Mouse (Mus musculus) brain, embryonic 18.5 days (tissue): ENCODE measurements at regions not wholly inside any gene's neighbourhood (a gene's known extent, or its start where the extent isn't known, plus 50 kb on each side); places are given as distances from the start of the nearest gene placed in this dataset.

Experiments
- DNase-seq: peaks from one replicate; pipeline ENCODE4 v3.0.0-alpha.2; 2012; ENCODE audit warnings: low read depth, low spot score

DNA sequence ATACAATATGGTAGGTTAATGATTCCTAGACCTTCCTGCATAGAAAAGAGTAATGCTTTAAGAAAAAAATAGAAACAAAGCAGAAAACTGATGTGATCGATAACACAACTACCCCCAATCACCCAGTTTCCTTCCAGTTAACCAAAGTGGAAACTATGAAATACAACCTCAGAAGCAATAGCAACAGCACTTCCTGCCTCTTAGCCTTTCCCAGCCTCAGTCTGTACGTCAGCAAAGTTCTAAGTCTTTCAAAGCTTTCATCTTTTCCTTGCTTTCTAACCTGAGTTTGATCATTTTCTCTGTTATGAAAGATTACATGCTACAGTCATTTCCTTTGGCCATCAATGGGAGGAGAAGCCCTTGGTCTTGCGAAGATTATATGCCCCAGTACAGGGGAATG is 355.9 kb upstream of the Cblb start:
- DNase-seq, result no peak

- DNase-seq, result no peak
Measured at GRCm38 (mm10) chr16:51675988-51676387, 355.0 kb upstream of the Cblb start.

DNA sequence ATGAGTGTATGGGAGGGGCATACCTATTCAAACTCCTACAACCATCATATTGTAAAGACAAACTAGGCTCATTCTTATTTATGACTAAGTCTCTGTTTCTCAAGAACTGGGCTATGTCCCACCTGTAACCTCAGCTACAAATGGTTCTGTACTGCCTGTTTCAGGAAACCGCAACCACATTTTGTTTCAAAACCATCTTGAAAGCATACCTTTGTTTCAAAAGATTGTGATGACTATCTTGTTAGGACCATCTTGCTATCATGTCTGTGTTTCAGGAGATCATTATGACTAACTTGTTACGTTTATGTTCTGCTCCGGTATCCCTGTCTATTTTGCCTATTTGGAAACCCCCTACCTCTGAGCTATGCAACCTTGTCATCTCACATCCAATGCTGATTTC is 340.2 kb upstream of the Cblb start:
- DNase-seq, result no peak

GRCm38 (mm10) chr16:51705026-51705425 is 326.0 kb upstream of the Cblb start:
- DNase-seq, result no peak

DNA sequence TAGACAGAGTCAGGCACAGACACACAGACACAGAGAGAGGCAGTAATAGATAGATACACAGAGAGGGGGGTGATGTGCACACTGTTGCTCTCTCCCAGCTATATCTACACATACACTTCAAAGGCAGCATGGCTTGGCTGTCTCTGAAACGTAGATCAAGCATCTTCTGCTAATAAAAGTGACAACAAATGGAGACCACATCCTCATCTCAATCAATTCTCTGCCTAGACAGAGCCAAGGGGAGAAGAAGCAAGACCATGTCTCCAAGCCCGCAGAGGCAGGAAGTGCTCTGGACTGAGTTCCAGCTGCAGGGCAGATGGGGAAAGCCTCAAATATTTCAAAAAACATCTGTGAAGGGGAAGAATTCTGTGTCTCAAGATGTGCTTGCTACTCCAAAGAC is 312.3 kb upstream of the Cblb start:
- no peak for DNase-seq

GRCm38 (mm10) chr16:51719637-51720036 is 311.4 kb upstream of the Cblb start:
- no peak for DNase-seq

GRCm38 (mm10) chr16:51722682-51723081 is 308.3 kb upstream of the Cblb start:
- DNase-seq, result no peak

DNA sequence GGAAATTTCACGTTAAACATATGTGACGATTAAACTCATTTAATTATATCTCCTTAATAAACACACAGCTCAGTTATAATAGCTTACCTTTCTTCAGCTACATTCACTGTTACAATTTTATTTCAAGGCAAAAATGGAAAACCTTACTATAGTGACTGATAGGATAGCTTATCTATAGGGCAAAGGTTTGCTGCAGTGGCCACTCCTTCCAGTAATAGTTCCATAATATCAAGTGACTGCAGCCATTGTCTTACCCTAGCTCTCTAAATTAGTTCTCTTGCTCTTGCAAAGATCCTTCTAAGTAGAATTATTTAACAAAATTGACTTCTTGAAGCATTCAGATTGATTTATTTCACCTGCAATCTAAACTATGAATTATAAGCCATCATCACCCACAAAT is 289.1 kb upstream of the Cblb start:
- no peak for DNase-seq

DNA sequence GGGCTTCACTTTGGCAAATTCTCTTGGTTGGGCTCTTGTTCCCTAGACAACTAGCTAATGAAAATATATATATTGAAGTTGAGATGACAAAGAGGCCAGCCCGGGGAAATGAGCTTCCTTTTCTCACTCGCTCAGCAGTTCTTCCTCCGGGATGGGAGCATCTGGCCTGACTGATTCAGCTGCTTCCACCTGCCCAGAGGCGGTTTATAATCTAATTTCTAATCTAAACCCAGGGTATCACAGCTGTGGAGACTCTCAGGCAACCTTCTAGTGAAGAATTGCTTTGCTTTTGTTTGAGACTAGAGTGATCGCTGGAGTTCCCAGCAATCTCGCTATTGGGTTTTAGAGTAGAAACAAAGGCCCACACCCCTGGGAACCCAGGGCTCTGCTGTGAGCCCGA is 279.1 kb upstream of the Cblb start:
- DNase-seq, result no peak

GRCm38 (mm10) chr16:51758361-51759227 is 272.4 kb upstream of the Cblb start:
- peak; percentile 26 for DNase-seq

- DNase-seq, result peak; percentile 50
Measured at GRCm38 (mm10) chr16:51759228-51759647, 271.8 kb upstream of the Cblb start.

DNA sequence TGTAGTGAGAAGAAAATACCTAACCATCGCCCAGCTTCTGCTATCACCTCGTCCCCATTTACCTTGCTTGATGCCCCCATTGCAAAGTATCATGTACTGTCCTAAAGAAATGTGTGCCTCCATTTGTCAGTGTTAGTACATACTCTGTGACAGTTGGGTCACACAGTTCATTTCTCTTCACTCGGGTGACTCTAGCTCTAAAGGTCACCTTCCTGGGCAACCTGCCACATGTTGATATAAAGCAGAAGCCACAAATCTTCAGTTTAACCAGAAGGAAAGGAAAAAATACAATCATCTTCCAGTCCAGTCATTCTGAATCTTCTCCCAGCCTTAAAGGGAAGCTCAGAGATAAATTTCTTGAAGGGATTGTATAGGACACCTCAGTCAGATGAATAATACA is 263.5 kb upstream of the Cblb start:
- DNase-seq, result no peak

DNA sequence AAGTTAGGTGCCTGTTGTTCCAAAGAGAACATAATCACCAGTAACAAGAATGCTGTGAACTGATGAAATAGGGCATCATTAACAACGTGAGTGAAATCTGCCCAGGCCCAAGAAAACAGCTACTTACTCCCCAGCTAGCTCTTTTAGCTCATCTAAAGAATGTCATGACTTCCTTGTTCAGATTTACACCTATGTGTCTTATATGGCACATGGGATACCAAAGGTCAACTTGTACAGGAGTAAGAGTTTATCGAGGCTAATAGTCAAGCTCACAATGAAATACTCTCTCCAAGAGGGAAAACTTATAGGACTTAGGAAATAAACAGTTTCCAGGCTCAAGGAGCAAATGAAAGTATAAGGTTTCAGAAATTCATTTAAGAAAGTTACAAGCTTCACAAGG is 252.1 kb upstream of the Cblb start:
- no peak for DNase-seq

GRCm38 (mm10) chr16:51795003-51795402 is 236.0 kb upstream of the Cblb start:
- peak; percentile 12 for DNase-seq

DNA sequence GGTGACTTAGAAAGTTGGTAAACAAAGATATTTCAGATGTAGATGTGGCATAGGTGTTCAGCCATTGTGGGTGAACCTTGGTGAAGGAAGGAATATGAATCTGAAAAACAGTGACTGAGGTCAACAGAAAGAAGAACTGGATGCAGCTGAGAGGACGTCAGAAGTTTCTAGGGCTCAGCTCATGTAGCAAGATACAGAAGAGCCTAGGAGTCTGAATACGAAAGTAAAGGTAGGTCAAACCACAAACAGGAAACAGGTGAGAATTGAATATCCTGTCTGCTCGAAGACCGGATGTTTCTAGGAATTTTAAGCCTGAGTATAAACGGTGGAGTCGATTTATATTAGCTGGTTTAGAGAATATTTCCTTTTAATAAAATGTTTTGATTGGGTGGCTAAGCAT is 223.7 kb upstream of the Cblb start:
- DNase-seq, result no peak

GRCm38 (mm10) chr16:51809120-51809519 is 221.9 kb upstream of the Cblb start:
- DNase-seq, result no peak

GRCm38 (mm10) chr16:51811073-51811472 is 220.0 kb upstream of the Cblb start:
- DNase-seq, result no peak

- no peak for DNase-seq
Measured at GRCm38 (mm10) chr16:51842770-51843169, 188.3 kb upstream of the Cblb start.

- DNase-seq, result no peak
Measured at GRCm38 (mm10) chr16:51845539-51845938, 185.5 kb upstream of the Cblb start.

DNA sequence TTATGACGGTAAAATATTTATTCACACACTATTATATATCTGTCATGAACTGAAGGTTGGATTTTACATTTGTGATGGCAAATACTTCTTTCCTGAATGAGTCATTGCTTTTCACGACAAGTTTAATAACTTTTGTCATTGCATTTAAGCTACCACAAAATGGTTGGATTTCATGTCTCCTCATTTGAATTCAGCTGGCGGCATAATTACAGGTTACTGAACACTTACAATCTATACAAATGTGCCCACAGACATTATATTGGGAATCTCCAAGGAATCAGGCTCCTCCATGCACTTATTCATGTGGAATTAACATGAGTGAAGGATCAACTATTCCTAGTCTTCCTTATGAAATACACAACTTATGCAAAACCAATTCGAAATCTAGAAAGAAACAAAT is 150.3 kb upstream of the Cblb start:
- DNase-seq, result no peak

- no peak for DNase-seq
Measured at GRCm38 (mm10) chr16:51881127-51881526, 149.9 kb upstream of the Cblb start.

- DNase-seq, result no peak
Measured at GRCm38 (mm10) chr16:51883813-51884212, 147.2 kb upstream of the Cblb start.

- DNase-seq, result no peak
Measured at GRCm38 (mm10) chr16:51887496-51887895, 143.5 kb upstream of the Cblb start.

- no peak for DNase-seq
Measured at GRCm38 (mm10) chr16:51905588-51905987, 125.4 kb upstream of the Cblb start.
